Mouse (Mus musculus) kidney, adult 2 months (tissue): ENCODE measurements at regions not wholly inside any gene's neighbourhood (a gene's known extent, or its start where the extent isn't known, plus 50 kb on each side); places are given as distances from the start of the nearest gene placed in this dataset.

Experiments
- CTCF ChIP-seq: fragments of 200-500 bp; conservative IDR thresholded peaks from 2 replicates; pipeline ENCODE4 v1.5.1; 2011; ENCODE audit warnings: low read depth, mild to moderate bottlenecking, control low read depth, low read length, moderate library complexity, mixed read lengths; ENCODE audit not compliant: insufficient read depth, insufficient read length
- POLR2A ChIP-seq: fragments of 200-500 bp; IDR thresholded peaks from one replicate; pipeline ENCODE4 v1.6.1; 2011; ENCODE audit warnings: low read depth, low read length, control low read depth

DNA sequence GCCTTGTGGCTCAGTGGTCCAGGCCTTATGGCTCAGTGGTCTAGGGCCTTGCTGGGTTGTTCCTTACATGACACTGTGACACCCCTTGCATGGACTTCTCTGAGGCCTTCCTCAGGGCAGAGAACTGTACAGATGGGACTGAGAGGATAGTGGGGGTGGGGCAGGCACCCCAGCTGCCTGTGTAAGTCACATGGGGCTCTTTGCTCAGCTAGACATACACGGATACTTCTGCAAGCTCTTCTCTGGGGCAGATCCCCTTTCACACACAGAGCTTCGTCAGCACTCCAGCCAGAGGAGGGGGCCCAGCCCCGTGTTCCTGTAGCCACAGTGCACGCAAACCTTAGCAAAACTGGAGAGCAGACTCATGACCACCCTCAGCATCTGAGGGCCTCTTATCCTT is 87.9 kb upstream of the Tpm1 start:
- TF ChIP-seq POLR2A (no peak), CTCF (no peak)
